Mouse (Mus musculus): ENCODE results near the gene Slc35f5. TPM values are rescaled to one million over a fixed set of nuclear protein-coding genes. Genes with fewer than 3 reads are reported as not detected.

Slc35f5 gene
- polyA plus RNA-seq, 1 experiment from 2014 or later = 26.6 TPM

DNA sequence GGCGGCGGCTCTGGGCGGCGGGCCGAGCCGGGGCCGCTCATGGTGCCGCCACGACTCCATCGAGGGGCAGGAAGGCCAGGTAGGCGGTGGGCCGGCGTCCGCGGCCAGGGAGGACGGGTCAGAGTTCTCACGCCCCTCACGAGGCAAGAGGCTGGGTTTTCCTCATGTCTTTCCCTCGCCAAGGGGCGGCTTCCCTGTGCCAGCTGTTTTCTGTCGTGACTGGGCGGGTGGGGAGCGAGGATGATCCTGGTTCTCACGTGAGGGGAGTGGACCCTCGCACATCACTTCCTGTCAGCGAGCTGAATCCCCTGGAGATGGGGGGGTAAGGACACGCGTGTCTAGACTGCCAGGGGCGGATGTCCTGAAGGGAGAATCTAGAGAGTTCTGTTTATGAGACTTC, 811 bp downstream of the Slc35f5 start:
- no peaks in the 10 kb centered on the region for H3K27me3 ChIP-seq (ENCODE audit: insufficient read depth, low read length)
- H3K4me2 ChIP-seq (ENCODE audit: low read depth, low read length) = peak overlapping the region; percentile 86
- WGBS (ENCODE audit: insufficient replicate concordance) = 2% methylated on average over 24 of the region's 29 CpGs
- ATAC-seq = peak; percentile 25
- H3K9ac ChIP-seq (replicated peaks) = peak overlapping the region; percentile 91
- H3K4me1 ChIP-seq (ENCODE audit: insufficient read depth) = peaks cover 6% of the 10 kb centered on the region
- peak overlapping the region; percentile 85 for H3K4me3 ChIP-seq (ENCODE audit: low read depth, low read length)
- no peaks in the 10 kb centered on the region for H3K9me3 ChIP-seq (ENCODE audit: low read length)
- H3K36me3 ChIP-seq (replicated peaks; ENCODE audit: insufficient read depth, low read length) = 0 out of 2 replicates have a peak, but pooled peaks cover 7% of the 10 kb centered on the region
- DNase-seq = no peak
- TF ChIP-seq EP300 (IDR thresholded peaks at IDR 0.05; ENCODE audit: low read depth) (no peak), CTCF (IDR thresholded peaks at IDR 0.05; ENCODE audit: low read depth) (no peak)
- peak overlapping the region; percentile 87 for H3K27ac ChIP-seq (ENCODE audit: low read depth)

DNA sequence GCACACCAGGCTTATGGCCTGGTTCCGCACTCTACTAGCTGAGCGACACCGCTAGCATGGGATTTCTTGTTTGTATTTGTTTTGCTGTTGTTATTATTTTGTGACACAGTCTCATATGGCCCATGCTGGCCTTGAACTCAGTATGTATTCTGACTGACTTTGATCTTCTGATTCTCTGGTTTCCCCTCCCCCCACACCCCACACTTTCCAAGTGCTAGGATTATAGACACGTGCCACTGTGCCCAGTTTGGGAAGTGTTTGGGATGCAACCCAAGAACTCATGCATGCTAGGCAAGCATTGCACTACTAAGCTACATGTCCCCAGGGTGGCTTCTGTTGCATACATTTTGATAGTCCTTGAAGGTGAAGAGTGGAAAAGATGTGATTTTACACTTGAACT, 1.4 kb downstream of the Slc35f5 start:
- Histone ChIP-seq H3K4me2 (ENCODE audit: low read depth, low read length) (peak overlapping the region; percentile 86), H3K27ac (ENCODE audit: low read depth) (peak overlapping the region; percentile 87; the same call in 1 of the 2 replicates), H3K27me3 (ENCODE audit: insufficient read depth, low read length) (no peaks in the 10 kb centered on the region), H3K4me1 (ENCODE audit: insufficient read depth) (peaks cover 6% of the 10 kb centered on the region), H3K36me3 (replicated peaks; ENCODE audit: insufficient read depth, low read length) (0 out of 2 replicates have a peak, but pooled peaks cover 7% of the 10 kb centered on the region), H3K4me3 (ENCODE audit: low read depth, low read length) (peak overlapping the region; percentile 85), H3K9me3 (ENCODE audit: low read length) (no peaks in the 10 kb centered on the region), H3K9ac (replicated peaks) (peak overlapping the region; percentile 91)
- DNase-seq (no peak), ATAC-seq (no peak)
- no peak for TF ChIP-seq CTCF (IDR thresholded peaks at IDR 0.05; ENCODE audit: low read depth)
- TF ChIP-seq EP300 (IDR thresholded peaks at IDR 0.05; ENCODE audit: low read depth) = no peak
- WGBS (ENCODE audit: insufficient replicate concordance) = 73% methylated on average over 4 of the region's 4 CpGs

- no peak for ATAC-seq
- Histone ChIP-seq H3K4me3 (ENCODE audit: low read depth, low read length) (no peak overlapping the region), H3K9me3 (ENCODE audit: low read length) (no peaks in the 10 kb centered on the region), H3K27ac (ENCODE audit: low read depth) (no peak overlapping the region), H3K4me1 (ENCODE audit: insufficient read depth) (no peaks in the 10 kb centered on the region), H3K36me3 (replicated peaks; ENCODE audit: insufficient read depth, low read length) (peaks cover 32% of the 10 kb centered on the region), H3K4me2 (ENCODE audit: low read depth, low read length) (no peak overlapping the region), H3K9ac (replicated peaks) (no peak overlapping the region), H3K27me3 (ENCODE audit: insufficient read depth, low read length) (no peaks in the 10 kb centered on the region)
- WGBS (ENCODE audit: insufficient replicate concordance) = 81% methylated on average over 4 of the region's 4 CpGs
- DNase-seq = no peak
- TF ChIP-seq EP300 (IDR thresholded peaks at IDR 0.05; ENCODE audit: low read depth) (no peak), CTCF (IDR thresholded peaks at IDR 0.05; ENCODE audit: low read depth) (no peak)
Measured at GRCm38 (mm10) chr1:125568126-125568525, 7.7 kb downstream of the Slc35f5 start.

DNA sequence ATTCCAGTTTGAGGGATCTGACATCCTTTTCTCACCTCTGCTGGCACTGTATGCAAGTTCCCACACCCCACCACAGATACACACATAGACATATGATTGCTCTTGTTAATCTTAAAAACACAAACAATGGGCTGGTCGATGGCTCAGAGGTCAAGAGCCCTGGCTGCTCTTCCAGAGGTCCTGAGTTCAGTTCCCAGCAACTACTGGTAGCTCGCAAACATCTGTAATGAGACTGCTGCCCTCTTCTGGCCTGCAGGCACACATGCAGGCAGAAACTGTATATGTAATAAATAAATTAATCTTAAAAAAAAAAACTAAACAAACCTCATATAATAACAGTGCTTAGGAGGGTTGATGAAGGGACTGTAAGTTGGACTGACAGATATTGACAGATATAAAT, 13.8 kb downstream of the Slc35f5 start:
- TF ChIP-seq EP300 (IDR thresholded peaks at IDR 0.05; ENCODE audit: low read depth) = no peak
- TF ChIP-seq CTCF (IDR thresholded peaks at IDR 0.05; ENCODE audit: low read depth) = peak; percentile 61
- DNase-seq (no peak), ATAC-seq (no peak)
- Histone ChIP-seq H3K9ac (replicated peaks) (no peak overlapping the region), H3K4me1 (ENCODE audit: insufficient read depth) (no peaks in the 10 kb centered on the region), H3K27ac (ENCODE audit: low read depth) (no peak overlapping the region), H3K4me2 (ENCODE audit: low read depth, low read length) (no peak overlapping the region), H3K27me3 (ENCODE audit: insufficient read depth, low read length) (no peaks in the 10 kb centered on the region), H3K36me3 (replicated peaks; ENCODE audit: insufficient read depth, low read length) (peaks cover 52% of the 10 kb centered on the region), H3K9me3 (ENCODE audit: low read length) (no peaks in the 10 kb centered on the region), H3K4me3 (ENCODE audit: low read depth, low read length) (no peak overlapping the region)
- 69% methylated on average over 2 of the region's 2 CpGs for WGBS (ENCODE audit: insufficient replicate concordance)

- no peaks in the 10 kb centered on the region for H3K9me3 ChIP-seq (ENCODE audit: low read length)
- H3K27me3 ChIP-seq (ENCODE audit: insufficient read depth, low read length) = no peaks in the 10 kb centered on the region
- no peak for DNase-seq
- no peak overlapping the region for H3K4me2 ChIP-seq (ENCODE audit: low read depth, low read length)
- WGBS (ENCODE audit: insufficient replicate concordance) = 68% methylated on average over 10 of the region's 10 CpGs
- no peak overlapping the region for H3K27ac ChIP-seq (ENCODE audit: low read depth)
- TF ChIP-seq EP300 (IDR thresholded peaks at IDR 0.05; ENCODE audit: low read depth) (no peak), CTCF (IDR thresholded peaks at IDR 0.05; ENCODE audit: low read depth) (no peak)
- no peak for ATAC-seq
- no peak overlapping the region for H3K9ac ChIP-seq (replicated peaks)
- no peak overlapping the region for H3K4me3 ChIP-seq (ENCODE audit: low read depth, low read length)
- no peaks in the 10 kb centered on the region for H3K4me1 ChIP-seq (ENCODE audit: insufficient read depth)
- H3K36me3 ChIP-seq (replicated peaks; ENCODE audit: insufficient read depth, low read length) = peaks cover 51% of the 10 kb centered on the region
Measured at GRCm38 (mm10) chr1:125575458-125576114, 15.2 kb downstream of the Slc35f5 start.

DNA sequence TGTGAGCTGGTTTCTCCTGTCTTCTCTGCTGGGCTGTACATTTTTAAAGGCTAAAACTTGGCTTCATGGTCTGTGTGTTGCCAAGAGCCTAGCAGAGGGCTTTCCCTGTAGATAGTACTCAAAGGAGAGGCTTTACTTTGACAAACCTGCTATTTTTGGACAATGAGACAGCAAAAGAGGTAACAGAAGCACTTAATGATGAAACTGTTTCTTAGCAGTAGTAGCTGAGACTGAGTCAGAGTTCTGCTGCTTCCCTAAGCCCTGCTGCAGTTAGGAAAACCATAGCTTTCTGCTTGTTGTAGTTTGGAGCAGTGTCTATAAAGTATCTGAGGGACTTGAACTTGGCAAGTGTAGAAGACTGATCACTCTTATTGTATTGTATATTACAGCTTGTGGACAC, 16.6 kb downstream of the Slc35f5 start:
- DNase-seq (no peak), ATAC-seq (no peak)
- no peak for TF ChIP-seq EP300 (IDR thresholded peaks at IDR 0.05; ENCODE audit: low read depth)
- no peak for TF ChIP-seq CTCF (IDR thresholded peaks at IDR 0.05; ENCODE audit: low read depth)
- Histone ChIP-seq H3K27me3 (ENCODE audit: insufficient read depth, low read length) (no peaks in the 10 kb centered on the region), H3K4me3 (ENCODE audit: low read depth, low read length) (no peak overlapping the region), H3K36me3 (replicated peaks; ENCODE audit: insufficient read depth, low read length) (peaks cover 49% of the 10 kb centered on the region), H3K4me2 (ENCODE audit: low read depth, low read length) (no peak overlapping the region), H3K9ac (replicated peaks) (no peak overlapping the region), H3K9me3 (ENCODE audit: low read length) (no peaks in the 10 kb centered on the region), H3K4me1 (ENCODE audit: insufficient read depth) (no peaks in the 10 kb centered on the region), H3K27ac (ENCODE audit: low read depth) (no peak overlapping the region)
